8 mouse cellular contexts compared by ENCODE assay signal in genomic region chr11:100858935-100859578, GRCm38 (mm10). TPM values are rescaled to one million over a fixed set of nuclear protein-coding genes. Genes with fewer than 3 reads are reported as not detected.
A peak's percentile ranks its signal among the peaks of the same experiment; 100 is the strongest.
DNase-seq lines count a peak whose midpoint lies in the region; ATAC-seq and TF ChIP-seq lines count a peak whose summit lies in the region.

TSS of gene Stat5a (plus strand) at chr11:100859351.

- H3K4me3 ChIP-seq in forebrain, embryonic 15.5 days, result peak within 1 kb of the TSS; percentile 40
- peak within 1 kb of the TSS; percentile 52 for H3K4me3 ChIP-seq in layer of hippocampus, adult 2 months

- no peak within 1 kb of the TSS for H3K9ac ChIP-seq in forebrain, embryonic 15.5 days (replicated peaks)

- WGBS in forebrain, embryonic 15.5 days, result 52% methylated on average over 9 of the region's 9 CpGs

- peaks cover 13% of the 10 kb centered on the region for H3K4me1 ChIP-seq in forebrain, embryonic 15.5 days

- TF ChIP-seq CTCF in layer of hippocampus, adult 2 months (conservative IDR thresholded peaks at IDR 0.05), result no peak

- peak within 1 kb of the TSS; percentile 50 for H3K4me2 ChIP-seq in forebrain, embryonic 15.5 days (replicated peaks)

- intact Hi-C loops in heart, postnatal 36 days (cut with DNase I), result loop anchor here (5.0 kb wide), 1 partner anchor 47 kb away; no protein-coding TSS in a partner anchor

- peaks cover 80% of the 10 kb centered on the region for H3K27me3 ChIP-seq in forebrain, embryonic 15.5 days

- no peaks in the 10 kb centered on the region for H3K36me3 ChIP-seq in forebrain, embryonic 15.5 days

- peak; percentile 60 to 70 for DNase-seq in adrenal gland, adult 18-20 months (ENCODE audit: low spot score in 2 of 2)
- peak; percentile 73 to 75 for DNase-seq in heart, postnatal 36 days
- DNase-seq in layer of hippocampus, adult 2 months (ENCODE audit: low spot score in 2 of 2), result peak; percentile 51 to 67
- DNase-seq in lung, postnatal 10 days, result peak; percentile 71
- peak; percentile 48 for DNase-seq in right cerebral cortex, adult 18-20 months
- no peak for DNase-seq in embryo, embryonic 10 days (ENCODE audit: low spot score)

- ATAC-seq in CD4-positive, CD25-positive, alpha-beta regulatory T cell, adult 4 months, result no peak
- no peak for ATAC-seq in forebrain, embryonic 15.5 days (replicated peaks)

- no peaks in the 10 kb centered on the region for H3K9me3 ChIP-seq in forebrain, embryonic 15.5 days

- no peak within 1 kb of the TSS for H3K27ac ChIP-seq in forebrain, embryonic 15.5 days (replicated peaks)
- H3K27ac ChIP-seq in layer of hippocampus, adult 2 months, result no peak within 1 kb of the TSS

RNA-seq across cellular contexts. Expression of gene Stat5a, which starts in this region (rescaled TPM):
- polyA plus RNA-seq in CD4-positive, CD25-positive, alpha-beta regulatory T cell, adult 4 months (2017; shearing (Covaris generic)), result 10 to 100 TPM; 37.9 to 52.4 TPM
- total RNA-seq in adrenal gland, adult 18-20 months (2021), result 10 to 100 TPM; 28.0 to 29.3 TPM
- polyA plus RNA-seq in forebrain, embryonic 15.5 days (2015; fragmentation: Nextera tagmentation; extraction: Ambion mirVana), result 0.71 and 1.0 TPM in 2 replicates
- 10 to 100 TPM; 19.8 to 24.1 TPM for total RNA-seq in heart, postnatal 36 days (2021)
- total RNA-seq in layer of hippocampus, adult 2 months (2021), result 1 to 10 TPM; 1.7 to 2.0 TPM

Comparison
In these comparisons a context has a peak if more than half of its experiments do, and no peak if none do; other contexts are left out.
1. RNA of gene Stat5a (total RNA-seq): 28.0 to 29.3 TPM in adrenal gland, adult 18-20 months and 19.8 to 24.1 TPM in heart, postnatal 36 days; 1.7 to 2.0 TPM in layer of hippocampus, adult 2 months; every median in the first group is over 4 times any median in the second.
2. RNA of gene Stat5a (polyA plus RNA-seq): 37.9 to 52.4 TPM in CD4-positive, CD25-positive, alpha-beta regulatory T cell, adult 4 months; 0.71 to 1.0 TPM in forebrain, embryonic 15.5 days; every median in the first group is over 10 times any median in the second.